Mouse (Mus musculus) lung, postnatal 0 days (tissue): ENCODE measurements around the gene Capn1.

Source experiments
- CTCF ChIP-seq: IDR thresholded peaks from 2 replicates; pipeline ENCODE4 v1.5.1; 2016; ENCODE audit warnings: antibody characterized with exemption, mild to moderate bottlenecking
- EP300 ChIP-seq: IDR thresholded peaks from 2 replicates; pipeline ENCODE4 v1.6.1; 2016; ENCODE audit warnings: antibody characterized with exemption, mild to moderate bottlenecking, control low read depth

GRCm38 (mm10) chr19:5956685-5957084 is 59.0 kb downstream of the Capn1 start:
- TF ChIP-seq CTCF (peak; percentile 92), EP300 (no peak)
